Mouse (Mus musculus): ENCODE data around the gene Trpm3.

The Trpm3 gene

GRCm38 (mm10) chr19:22754071-22754470 lies 615.2 kb downstream of the Trpm3 start:
- no peak for DNase-seq (ENCODE audit: low spot score)

DNA sequence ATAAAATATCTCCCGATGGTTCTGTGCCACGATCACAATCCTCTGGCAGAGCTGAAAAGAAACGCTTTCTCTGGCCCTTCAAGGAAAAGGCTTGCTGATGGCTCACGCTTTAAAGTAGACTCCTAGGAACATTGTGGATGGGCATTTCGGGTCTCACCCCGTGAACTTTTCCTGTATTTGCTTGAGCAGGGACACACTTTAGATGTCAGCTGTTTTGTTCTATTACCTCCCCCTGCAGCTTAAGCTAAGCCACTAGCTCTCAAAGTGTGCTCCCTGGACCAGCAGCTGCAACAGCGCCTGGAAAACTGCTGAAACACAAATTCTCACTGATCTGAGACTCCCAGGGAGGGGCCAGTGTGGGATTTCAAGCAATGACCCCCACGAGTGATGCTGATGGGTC lies 615.7 kb downstream of the Trpm3 start:
- no peak for DNase-seq (ENCODE audit: low spot score)

DNA sequence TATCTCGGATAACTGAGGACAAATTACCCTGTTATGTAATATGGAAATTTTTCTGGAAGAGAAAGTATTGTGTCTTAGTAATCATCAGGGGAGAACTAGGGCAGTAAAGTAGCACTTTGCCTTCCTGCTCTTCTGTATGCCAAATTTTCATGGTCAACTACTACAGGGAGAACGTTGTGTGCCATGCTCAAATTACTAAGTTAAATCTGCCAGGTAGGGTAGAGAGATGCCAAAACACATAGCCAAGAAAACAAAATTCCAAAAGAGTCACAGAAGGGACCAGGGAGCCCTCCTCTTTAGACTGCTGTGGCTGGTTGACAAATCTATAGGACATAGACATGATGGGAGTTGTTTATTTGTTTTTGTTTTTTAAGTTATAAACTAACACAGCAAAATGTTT lies 619.6 kb downstream of the Trpm3 start:
- DNase-seq (ENCODE audit: low spot score): no peak

GRCm38 (mm10) chr19:22768242-22768641 lies 629.4 kb downstream of the Trpm3 start:
- no peak for DNase-seq (ENCODE audit: low spot score)

DNA sequence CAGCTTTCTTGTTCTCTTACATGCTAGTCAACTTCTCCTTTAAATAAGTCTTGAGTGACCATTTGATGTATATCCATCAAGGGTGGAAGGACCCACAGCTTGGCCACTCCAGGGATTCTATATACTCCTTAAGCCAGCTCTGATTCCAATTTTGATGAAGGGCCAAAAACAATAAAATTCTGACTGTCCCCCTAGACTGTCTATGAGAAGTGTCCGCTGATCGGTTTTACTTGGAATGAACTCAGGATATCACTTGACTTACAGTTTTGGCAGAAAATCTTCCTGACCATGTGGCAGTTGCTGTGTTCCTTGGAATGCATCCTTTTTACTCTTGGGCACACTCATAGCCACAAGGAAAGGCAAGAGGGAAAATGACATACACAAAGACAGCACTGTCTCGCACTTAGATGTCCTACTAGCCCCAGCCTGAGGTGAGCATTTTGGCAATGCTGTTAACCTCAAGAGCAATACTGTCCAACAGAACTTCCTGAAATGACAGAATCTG lies 636.4 kb downstream of the Trpm3 start:
- no peak for DNase-seq (ENCODE audit: low spot score)

DNA sequence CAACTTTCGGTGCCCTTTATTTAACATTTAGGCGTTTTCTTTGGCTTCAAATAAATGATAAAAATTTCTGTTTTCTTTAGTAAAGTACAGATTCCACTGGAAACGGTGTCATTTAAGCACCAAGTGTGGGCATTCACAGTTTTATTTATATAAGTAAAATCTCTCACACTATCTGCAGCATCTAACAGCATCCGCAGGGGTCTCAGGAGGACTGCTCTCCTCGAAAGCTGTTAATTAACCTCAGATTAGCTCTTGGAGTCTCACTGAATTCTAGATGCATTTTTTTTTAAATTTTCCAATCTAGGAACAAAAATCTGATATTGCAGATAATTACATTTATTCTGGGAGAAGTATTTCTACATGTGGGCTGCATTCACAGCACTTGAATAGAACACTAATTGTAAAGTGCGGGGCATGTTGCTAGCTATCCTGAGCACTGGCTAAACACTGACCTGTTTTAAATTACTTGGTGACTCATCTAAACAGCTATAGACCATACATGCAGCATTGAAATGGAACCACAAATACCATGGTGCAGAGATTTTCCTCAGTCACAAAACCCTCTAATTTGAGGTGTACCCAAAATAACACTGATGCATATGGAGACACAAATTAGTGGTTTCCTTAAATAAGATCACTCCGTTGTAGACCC lies 641.5 kb downstream of the Trpm3 start:
- DNase-seq (ENCODE audit: low spot score): no peak

GRCm38 (mm10) chr19:22781579-22781978 lies 642.7 kb downstream of the Trpm3 start:
- no peak for DNase-seq (ENCODE audit: low spot score)

DNA sequence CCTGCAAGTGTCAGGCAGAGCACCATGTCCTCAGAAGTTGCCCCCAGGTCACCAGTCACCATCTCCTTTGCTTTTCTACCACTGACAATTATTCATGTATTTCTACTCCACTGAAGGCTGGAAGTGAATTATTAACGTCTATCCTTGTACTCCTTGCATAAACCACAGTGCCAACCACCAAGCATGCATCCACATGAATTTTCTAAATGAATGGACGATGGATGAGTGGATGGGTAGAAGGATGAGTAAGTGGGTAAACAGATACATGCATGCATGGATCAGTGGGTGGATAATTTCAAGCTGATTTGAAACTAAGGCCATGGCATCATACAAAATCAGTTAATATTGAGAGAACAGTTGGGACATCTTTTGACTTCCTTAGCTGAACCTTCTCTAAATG lies 644.9 kb downstream of the Trpm3 start:
- no peak for DNase-seq (ENCODE audit: low spot score)

DNA sequence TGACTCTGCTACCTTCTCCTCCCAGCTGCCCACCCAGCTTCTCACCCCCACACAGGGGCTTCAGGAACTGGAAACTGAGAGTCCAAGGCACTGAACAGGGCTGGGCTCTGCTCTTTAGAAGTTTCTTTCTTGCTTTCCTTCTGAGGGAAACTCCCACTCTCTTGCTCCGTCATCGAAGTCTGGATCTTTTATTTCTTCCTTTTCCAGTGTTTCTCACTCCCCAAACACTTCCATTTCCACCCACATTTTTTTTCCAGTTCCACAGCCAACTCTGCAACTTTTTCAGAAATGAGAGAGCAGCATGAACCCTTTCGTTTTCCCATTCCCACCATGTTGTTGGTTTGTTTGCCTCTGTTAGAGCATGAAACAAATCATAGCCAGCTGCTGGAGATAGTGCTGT lies 650.9 kb downstream of the Trpm3 start:
- no peak for DNase-seq (ENCODE audit: low spot score)

DNA sequence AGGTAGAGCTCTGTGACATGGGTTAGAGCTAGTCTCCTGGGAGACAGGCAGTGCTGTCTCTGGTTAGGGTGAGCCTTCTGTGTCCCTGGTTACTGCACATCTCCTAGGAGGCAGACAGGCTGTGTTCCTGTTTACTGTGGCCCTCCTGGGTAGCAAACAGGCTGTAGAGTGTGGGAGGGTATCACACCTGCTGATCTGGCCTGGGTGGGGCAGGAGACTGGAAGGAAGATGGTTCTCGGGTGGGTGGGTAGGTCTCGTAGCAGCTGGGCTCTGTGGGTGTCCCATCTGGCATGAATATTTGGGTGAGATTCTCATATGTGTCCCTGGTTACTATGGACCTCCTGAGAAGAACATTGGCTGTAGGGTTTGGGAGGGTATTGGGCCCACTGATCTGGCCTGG lies 658.1 kb downstream of the Trpm3 start:
- no peak for DNase-seq (ENCODE audit: low spot score)

DNA sequence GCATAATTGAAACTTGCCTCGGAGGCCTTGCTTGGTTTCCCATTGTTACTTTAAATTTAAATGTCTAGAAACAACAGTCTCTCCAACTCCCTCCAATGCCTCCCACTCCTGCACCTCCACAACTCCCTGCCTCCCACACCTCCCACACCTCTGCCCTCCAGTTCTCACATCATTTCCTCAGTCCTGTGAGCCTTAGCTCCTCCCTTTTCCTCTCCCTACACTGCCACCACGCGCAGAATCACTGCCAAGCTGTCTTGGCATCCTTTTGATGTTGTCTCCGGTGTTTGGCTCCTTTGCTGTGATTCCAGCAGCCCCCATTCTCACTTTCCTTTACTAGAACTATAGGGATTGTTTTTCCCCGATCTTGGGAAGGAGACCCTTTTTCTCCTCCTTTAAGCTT lies 661.6 kb downstream of the Trpm3 start:
- peak; percentile 14 for DNase-seq (ENCODE audit: low spot score)

DNA sequence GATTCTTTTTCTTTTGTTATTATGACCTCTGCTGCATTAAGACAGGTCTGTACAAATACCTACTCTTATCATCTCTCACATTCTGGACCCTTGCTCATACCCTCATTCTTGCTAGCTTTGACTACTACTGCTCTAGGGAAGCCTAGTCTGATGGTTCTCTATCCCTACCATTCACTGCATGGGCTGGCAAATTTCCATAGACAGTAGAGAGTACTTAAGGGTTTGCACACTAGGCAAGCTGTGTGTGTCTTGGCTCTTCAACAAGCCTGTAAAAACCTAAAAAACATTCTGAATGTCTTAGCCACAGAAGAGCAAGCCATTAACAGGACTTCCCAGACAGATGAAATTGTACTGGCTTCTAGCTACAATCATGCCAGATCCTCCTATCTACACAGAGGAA lies 664.5 kb downstream of the Trpm3 start:
- no peak for DNase-seq (ENCODE audit: low spot score)

- DNase-seq (ENCODE audit: low spot score): no peak
Observed at GRCm38 (mm10) chr19:22804311-22804710, 665.5 kb downstream of the Trpm3 start.

- no peak for DNase-seq (ENCODE audit: low spot score)
Observed at GRCm38 (mm10) chr19:22810247-22810646, 671.4 kb downstream of the Trpm3 start.

DNA sequence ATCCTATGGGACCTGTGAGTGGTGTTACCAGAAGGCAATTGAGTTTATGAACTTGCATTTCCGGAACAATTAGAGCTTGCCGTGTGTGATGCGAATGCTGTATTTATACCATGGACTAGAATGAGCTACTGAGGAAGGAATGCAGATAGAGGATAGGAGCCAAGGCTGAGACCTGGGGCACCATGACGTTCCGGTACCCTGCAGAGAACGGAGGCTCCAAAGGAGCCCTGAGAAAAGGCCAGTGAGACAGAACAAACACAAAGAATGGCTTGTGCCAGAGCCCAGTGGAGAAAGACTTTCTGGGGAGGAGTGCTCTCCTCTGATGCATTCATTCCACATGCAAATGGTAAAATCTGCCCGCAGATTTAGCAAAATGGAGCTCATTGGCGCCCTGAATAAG lies 682.9 kb downstream of the Trpm3 start:
- no peak for DNase-seq (ENCODE audit: low spot score)

DNA sequence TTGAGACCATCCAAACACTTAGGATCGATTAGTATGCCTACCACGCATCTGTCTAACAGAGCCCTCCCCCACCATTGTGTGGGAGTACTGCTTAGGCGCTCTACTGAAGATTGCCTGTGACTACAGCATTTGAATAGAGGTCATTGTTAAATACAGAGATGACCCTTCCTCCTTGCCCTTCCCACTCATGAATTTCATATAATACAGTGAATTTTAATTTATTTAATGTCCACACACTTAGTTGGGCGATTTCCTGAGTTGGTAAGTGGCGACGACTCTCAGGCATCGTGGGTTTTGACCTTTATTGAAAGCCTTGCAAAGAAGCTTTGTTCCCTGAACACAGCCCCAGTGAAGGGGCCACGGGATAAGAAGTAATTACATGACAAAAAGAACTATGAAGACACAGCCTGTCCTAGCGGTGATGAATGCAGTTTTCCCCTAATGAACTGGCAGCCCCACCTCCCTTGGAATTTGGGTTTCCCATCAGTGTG lies 684.7 kb downstream of the Trpm3 start:
- no peak for DNase-seq (ENCODE audit: low spot score)

- no peak for DNase-seq (ENCODE audit: low spot score)
Observed at GRCm38 (mm10) chr19:22825812-22826211, 687.0 kb downstream of the Trpm3 start.

GRCm38 (mm10) chr19:22828198-22828742 lies 689.4 kb downstream of the Trpm3 start:
- DNase-seq (ENCODE audit: low spot score): no peak

DNA sequence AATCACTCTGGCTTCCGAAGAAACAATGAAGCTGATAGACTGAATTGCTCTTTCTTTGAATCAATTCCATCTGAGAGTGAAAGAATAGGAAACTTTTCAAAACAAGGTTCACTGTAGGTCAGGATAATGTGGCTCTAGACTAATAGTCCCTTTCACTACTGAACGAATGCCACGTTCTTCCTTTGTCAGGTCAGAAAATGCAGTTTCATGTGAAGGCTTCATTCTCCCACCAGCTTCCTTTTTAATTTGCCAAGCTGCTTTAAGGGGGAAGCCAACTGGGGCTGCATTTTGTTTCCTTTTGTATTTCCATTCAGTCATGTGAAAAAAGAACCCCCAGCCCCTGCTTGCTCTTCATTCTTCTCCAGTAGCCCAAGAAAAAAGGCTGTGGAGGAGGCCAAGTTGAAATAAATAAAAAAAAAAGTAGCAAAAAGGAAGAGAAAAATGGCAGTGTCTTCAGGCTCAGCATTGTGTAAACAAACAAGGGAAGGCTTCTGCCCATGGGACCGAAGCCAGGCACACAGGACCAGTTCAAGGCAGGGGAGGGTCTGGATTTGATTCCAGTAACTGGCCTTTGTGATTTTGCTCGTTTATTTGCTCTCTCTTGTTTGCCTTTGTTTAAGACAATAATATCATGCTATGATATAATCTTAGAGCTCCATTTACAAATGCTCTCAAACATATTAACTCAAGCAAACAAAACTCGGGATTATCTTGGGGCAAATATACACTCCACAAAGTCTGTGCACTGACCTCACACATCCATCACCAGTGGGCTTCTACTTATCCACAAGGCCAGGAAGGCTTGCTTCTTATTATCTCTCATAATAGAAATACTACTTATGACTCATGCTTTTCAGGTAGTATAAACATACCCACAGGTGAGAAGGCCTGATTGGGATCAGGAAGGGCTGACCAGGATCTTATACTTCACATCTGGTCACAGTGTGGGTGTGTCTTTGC lies 702.5 kb downstream of the Trpm3 start:
- no peak for DNase-seq (ENCODE audit: low spot score)

DNA sequence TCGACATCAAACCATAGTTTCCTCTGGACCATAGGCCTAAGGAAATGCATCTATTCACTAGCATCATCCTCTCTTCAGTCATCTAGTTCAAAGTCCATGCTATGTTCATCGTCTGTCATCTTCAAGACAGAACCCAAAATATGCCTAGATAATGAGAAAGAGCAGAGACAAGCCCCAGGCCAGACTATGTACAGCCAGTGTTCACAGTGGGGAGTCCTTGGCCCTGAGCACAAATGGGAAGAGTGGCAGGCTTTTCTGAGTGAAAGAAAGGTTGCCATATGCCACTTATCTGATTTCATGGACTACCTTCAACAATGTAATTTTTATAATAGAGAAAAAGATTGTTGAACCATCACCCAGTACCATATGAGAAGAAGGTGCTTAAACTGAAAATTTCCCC lies 703.9 kb downstream of the Trpm3 start:
- no peak for DNase-seq (ENCODE audit: low spot score)

DNA sequence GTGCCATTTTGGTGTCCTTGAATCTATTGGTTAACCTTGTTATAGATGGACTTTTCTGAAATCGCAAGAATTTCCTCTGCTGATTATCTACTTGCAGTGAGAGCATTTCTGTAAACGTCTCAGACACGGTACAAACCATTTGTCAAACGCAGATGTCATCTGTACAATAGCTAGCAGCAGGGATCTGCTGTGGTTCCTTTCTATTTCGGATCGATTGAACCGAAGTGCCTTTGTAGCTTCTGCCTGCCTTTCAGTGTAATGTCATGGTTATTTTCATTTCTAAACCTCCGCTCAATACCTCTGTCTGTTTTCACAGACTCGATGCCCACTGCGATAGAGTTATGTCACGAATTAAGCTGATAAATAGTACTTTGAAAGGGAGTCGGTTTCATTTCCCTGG lies 708.9 kb downstream of the Trpm3 start:
- no peak for DNase-seq (ENCODE audit: low spot score)

DNA sequence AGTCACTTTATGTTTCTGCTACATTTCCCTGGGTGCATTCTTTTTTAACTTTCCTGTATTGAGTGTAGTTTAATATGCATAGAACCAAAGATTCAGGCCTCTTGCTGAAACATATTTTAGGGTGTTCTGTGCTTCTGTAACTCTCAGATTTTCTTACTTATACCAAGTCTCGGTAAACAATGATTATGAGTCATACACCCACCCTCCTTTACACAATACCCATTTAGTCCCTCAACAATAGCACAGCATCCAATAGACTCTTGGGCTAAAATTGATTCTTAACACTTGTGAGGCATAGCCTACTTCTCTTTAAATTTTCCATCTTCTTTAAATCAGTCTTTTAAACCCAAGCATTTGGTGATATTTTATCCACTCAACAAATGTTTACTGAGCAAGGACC lies 709.4 kb downstream of the Trpm3 start:
- DNase-seq (ENCODE audit: low spot score): no peak

All from ovary, postnatal 36 days (tissue).